Mouse (Mus musculus) gastrocnemius, postnatal 36 days (tissue): Measurements from ENCODE around the gene 1700061G19Rik. TPM values are rescaled to one million over a fixed set of nuclear protein-coding genes. Genes with fewer than 3 reads are reported as not detected.
"Not testable (repeated sequence)": the region's sequence is repeated elsewhere in the genome, so short reads cannot be mapped to it uniquely, and the experiment has no call there.

Experiments
- DNase-seq, 2 experiments: peaks; one replicate each; pipeline ENCODE4 v3.0.0; 2022
- intact Hi-C: fragments of 180-260 bp; cut with DNase I; formaldehyde crosslinking; loops from one replicate; pipeline ENCODE4 v1.15.1; 2025
- total RNA-seq, 2 experiments: library from RNA; stranded (reverse); gene quantifications; 2 replicates each; pipeline ENCODE4 v1.2.3; 2021

1700061G19Rik gene
- total RNA-seq, 2 experiments from 2014 or later, result not detected

DNA sequence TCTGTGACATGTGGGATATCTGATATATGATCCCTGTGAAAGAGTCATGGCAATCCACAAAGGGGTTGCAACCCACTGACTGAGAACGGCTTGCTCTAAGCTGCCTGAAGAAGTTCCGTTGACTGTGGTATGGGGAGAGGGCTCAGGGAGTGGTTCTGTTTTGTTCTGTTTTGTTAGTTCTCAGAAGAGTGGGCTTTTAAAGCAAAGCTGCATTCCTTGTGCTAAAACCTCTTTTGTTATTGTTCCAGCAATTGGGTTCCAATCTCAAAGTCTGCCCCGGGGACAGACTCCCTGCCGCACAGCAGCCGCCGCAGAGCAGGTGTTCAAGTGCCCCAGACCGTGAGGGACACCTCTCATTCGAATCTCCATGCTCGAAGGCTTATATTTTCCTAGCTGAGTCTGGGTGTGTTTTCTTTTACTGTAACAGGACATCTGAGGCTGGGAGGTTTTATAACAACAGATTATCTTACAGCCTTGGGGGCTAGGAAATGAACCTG, 5.7 kb upstream of the 1700061G19Rik start:
- no peak for DNase-seq
- intact Hi-C loops, result no loop called here

DNA sequence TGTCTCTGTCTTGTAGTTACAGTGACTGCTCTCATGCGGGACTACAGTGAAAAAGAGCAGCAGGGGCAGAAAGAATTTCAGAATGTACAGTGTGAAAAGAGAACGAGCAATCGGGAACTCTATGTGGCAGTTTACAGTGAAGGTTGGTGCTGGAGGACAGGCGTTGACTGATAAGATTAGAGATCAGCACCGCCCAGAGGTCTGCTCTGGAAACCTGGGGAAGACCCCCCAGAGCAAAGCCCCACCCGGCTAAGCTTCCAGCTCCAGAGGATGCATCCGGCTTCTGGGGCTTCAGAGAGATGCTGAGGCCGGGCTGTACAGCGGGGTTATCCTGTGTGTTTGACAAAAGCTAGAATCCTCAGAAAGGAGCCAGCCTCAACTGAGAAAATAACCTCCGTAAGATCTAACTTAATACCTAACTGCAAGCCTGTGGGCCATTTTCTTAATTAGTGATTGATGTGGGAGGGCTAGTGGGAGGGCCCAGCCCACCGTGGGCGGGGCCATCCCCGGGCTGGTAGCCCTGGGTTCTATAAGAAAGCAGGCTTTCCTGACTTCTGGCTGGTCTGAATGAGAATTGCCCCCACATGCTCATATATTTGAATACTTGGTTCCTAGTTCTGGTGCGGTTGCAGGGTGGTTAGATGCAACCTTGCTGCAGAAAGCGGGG, 4.9 kb upstream of the 1700061G19Rik start:
- intact Hi-C loops, result no loop called here
- DNase-seq, result no peak

DNA sequence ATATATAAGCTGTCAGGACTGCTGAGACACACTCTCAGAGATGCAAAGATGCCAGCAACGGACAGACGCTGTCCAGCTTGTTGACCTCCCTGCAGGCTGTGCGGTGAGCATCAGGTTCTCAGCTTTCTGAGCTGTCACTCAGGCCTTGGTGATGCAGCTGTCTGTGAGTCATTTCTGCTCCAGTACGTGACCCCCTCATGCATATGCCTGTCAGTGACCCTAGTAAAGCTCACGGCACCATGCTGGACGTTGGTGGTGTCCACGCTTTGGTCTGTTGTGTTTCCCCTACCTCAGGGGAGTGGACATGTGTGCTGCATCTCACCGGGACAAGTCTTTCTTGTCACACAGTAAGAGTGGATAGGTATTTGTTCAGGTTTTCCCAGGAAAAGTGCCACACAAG, 3.5 kb upstream of the 1700061G19Rik start:
- no peak for DNase-seq
- intact Hi-C loops, result no loop called here

DNA sequence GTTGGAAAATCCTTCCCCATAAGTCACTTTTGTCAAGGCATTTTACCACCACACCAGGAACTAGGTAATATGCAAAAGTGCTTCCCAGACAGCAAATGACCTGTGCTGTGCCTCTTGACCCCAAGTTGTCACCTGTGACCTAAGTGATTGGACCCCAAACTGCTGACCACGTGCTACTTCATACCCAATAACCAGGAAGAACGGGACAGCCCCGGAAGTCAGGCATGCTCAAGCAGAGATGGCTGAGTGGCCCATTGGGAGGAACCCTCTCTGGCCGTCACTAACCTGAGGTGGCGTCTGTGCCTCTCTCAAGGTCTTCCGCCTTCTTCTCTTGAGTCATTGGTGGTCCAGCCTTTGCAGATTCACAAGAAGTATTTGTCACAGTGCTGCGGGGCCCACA, 2.8 kb upstream of the 1700061G19Rik start:
- intact Hi-C loops, result no loop called here

DNA sequence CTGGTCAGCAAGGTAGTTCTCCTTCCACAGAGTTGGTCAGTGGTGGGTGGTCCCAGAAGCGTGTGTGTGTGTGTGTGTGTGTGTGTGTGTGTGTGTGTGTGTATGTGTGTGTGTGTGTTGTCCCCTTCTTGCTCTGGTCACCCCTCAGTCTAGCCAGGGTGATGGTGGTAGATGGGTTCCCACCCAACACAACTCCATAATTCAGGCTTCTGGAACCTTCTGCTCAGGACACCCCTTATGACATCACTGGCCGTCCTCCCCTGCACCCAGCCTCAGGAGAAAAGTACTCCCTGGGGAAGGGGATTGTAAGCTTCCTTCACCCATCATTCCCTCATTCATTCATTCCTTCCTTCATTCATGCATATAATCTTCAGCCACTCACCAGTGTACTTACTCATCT, 1.0 kb upstream of the 1700061G19Rik start, which contains the start of gene Acsbg2:
Acsbg2 (minus strand) TSS at position 211 of the 400 bp plus-strand sequence.
- DNase-seq, result no peak
- intact Hi-C loops, result no loop called here

More for the DNA sequence above, 2.8 kb upstream of the 1700061G19Rik start:
- DNase-seq, result no peak

DNA sequence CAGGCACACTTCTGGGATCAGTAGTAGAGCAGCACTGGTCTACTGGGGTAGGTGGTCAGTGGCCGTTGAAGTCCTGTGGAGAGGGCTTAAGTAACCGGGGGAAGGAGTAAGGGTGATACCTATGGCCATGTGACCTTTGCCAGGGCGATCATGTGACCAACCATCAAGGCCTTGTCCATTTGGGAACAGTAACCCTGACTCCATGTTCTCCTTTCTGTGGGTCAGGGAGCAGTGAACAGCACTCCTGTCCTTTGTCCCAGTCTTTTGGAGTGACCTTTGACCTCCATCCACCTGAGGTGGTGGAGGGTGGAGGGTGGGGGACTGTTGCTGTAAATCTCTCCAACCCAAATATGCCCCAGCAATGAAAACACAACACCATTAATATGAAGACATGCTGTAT, 1.2 kb downstream of the 1700061G19Rik start:
- intact Hi-C loops, result no loop called here
- DNase-seq, result no peak

DNA sequence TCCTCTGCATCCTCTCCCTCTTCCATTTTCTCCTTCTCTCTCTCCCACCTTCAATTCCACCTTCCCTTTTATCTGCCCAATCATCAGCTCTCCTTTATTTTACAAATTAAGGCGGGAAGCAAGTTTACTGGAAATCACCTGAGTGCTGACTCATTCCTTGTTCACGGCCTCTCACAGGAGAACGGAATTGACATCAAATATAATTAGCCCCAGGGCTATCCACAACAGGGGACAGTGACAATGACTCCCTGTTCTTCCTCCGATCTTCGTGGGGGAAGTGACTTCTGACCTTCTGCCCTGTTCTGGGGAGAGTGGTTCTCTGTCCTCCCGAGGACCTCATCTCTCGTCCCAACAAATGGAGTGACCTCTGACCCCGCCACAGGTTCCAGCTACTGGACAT, 1.7 kb downstream of the 1700061G19Rik start:
- DNase-seq, result no peak

DNA sequence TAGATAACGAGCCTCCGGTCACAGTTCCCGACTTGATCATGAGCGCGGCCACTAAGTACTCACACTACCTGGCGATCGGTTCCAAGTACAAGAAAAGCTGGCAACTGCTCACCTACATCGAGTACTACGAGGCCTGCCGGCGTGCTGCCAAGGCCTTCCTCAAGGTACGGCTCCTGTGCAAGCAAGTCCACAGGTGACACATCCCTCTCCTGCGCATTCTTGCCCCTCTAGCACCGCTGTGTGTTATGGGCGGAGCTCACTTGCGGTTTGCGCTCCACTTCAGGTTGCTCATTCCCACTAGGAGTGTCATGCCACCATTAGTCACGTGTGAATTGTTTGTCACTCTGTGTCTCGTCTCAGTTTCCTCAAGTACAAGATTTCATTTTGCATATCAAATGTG, 2.1 kb downstream of the 1700061G19Rik start:
- no peak for DNase-seq
- intact Hi-C loops, result no loop called here

More for the DNA sequence above, 1.7 kb downstream of the 1700061G19Rik start:
- intact Hi-C loops, result no loop called here

DNA sequence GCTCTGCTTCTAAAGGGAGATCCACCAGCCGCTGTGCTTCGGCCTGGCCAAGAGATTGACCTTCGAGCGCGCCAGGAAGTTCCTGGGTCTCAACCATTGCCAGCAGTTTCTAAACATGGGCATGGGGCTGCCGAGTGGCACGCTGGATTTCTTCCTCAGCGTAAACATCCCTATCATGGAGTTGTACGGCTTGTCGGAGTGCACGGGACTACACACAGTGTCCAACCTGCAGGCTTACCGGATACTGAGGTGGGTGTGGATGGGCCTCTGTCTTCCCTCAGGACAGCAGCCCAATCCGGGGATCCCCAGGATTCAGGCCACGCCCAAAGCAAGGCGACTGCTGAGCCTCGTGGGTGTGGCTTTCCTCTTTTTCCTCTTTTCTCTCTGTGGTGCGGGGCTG, 8.3 kb downstream of the 1700061G19Rik start:
- intact Hi-C loops, result no loop called here
- DNase-seq, result no peak

DNA sequence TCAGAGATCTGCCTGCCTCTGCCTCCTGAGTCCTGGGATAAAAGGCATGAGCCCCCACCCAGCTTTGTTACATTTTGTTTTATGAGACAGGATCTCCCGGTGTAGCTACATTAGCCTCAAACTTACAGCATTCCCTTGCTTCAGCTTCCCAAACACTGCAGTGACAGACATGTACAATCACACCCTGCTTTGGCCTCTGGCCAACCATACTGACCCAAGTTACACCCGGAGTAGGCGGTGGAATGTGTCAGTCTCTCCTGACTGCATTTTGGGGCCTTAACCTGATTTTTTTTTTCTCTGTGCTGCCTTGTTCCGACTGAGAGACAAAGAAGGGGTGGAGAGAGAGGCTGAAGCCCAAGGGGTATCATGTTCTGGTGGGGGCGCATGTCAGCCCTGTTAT, 9.1 kb downstream of the 1700061G19Rik start:
- intact Hi-C loops, result no loop called here
- DNase-seq, result no peak

DNA sequence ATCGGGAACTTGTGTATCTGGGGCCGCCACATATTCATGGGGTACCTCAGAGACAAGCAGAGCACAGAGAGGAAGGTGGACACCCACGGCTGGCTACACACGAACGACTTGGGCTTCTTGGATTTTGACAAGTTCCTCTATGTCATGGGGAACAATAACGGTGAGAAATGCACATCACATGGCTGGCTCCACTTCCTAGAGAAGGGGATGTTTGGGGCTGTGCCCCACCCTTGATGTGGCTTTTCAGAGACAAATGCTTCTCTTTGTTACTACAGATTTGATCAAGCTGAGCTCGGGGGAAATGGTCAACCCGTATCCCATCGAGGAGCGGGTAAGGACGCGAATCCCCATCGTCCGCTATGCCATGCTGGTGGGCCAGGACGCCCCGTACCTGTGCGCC, 9.5 kb downstream of the 1700061G19Rik start:
- intact Hi-C loops, result no loop called here
- no peak for DNase-seq

DNA sequence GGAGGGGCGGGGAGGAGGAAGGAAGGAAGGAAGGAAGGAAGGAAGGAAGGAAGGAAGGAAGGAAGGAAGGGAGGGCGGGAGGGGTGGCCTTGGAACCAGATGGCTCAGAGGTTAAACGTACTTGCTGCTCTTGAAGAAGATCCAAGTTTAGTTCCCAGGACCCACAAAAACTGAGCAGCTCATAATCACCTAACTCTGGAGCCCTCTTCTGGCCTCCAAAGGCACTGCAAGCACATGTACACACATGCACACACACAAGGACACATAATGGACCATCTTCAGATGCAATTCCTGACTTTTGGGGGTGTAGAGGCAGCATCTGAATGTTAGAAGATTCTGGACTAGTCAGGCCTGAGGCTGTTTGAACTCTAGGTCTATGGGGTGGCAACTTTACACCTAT, 12.8 kb downstream of the 1700061G19Rik start:
- intact Hi-C loops, result no loop called here
- DNase-seq, result no peak

DNA sequence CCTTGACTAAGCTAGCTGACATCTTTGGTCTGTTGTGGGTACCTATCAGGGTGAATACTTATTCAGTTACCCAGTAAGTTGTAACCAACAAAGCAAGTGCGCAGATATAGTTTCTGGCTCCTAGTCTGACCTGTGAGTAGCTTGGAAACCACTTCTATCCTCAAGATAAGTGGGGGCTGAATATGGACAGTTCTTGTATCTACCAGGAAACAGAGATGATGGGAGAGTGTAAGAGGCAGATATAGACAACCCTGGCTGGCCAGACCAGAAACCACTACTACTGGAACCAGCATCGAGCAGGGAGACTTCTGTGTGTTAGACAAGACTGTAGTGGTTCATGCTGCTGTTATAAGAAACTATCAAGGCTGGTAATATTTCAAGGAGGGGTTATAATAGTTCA, 14.7 kb downstream of the 1700061G19Rik start:
- intact Hi-C loops, result no loop called here
- DNase-seq, result no peak

DNA sequence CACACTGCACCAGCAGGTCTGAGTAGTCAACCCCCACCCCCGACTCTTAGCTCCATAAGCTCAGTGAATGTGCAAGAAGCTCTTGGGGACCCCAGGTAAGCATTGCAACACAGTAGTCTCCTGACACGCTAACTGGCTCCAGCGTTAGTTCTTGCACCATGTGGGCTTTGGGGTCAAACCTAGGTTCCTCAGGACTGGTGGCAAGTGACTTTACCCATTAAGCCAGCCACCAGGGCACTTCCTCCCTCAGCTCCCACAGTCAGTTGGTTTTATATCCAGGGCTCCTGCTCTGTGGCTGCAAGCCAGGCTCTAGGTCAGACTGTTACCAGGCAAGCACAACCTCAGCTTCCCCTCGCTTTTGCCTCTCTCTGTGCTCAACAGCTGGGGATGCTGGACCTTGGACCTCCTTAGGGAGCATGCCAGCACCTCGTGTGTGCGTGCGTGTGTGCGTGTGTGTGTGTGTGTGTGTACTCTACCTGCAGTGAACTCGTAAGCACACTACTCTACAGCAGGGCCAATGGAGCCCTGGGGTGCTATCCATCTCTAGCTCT, 20.2 kb downstream of the 1700061G19Rik start:
- no peak for DNase-seq
- intact Hi-C loops, result no loop called here

DNA sequence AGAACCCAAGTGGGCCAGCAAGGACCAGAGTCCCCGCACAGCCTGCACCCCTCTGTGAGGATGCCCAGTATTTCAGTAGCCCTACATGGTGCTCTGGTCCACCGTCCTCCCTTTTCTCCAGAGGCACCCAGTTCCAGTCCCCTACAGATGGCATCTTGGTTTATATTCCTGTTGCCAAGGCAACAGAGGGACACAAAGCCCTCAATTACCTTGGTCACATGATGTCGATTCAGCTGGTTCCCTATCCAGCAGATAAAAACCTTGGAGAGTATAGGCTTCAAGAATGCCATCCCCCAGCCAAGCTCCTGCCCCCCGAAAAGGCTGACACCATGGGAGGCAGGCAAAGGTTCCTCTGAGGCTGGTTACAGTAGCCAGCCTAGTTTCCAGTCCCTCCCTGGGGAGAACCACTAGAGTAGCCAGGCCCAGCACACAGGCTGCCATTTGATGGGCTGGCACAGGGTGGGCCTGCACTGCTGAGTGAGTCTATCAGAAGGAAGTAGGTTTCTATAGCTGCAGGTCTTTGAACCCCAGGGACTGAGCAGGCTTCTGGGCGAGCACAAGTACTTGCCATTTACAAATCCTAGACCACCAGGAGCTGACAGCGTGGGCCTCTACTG, 21.3 kb downstream of the 1700061G19Rik start:
- intact Hi-C loops, result loop anchor here (2.0 kb wide), 1 partner anchor 54 kb away; no protein-coding TSS in a partner anchor

DNA sequence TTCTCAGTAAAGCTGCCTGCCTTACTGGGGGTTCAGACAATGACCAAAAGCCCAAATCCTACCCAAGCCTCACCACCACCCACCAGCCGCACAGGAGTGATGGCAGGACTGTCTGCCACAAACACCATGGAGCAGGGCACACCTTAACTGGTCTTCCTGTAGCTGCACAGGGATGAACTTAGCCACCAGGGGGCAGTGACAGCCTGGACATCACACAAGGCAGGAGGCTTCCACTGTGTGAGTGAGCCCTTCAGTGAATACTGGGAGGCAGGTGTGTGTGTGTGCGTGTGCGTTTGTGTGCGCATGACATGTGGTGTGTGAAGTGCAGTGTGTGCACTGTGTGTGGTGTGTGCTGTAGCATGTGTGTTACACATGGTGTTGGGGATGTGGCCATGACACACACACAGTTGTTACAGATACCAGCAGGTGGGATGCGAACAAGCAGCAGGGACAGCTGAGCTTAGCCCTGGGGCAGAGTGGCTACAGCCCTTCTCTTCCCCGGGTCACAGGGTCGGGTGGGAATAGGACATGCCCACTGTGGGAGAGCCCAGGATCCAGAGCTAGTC, 22.4 kb downstream of the 1700061G19Rik start:
- intact Hi-C loops, result loop anchor here (2.0 kb wide), 1 partner anchor 53 kb away; no protein-coding TSS in a partner anchor

More for the DNA sequence above, 21.3 kb downstream of the 1700061G19Rik start:
- DNase-seq, result no peak

DNA sequence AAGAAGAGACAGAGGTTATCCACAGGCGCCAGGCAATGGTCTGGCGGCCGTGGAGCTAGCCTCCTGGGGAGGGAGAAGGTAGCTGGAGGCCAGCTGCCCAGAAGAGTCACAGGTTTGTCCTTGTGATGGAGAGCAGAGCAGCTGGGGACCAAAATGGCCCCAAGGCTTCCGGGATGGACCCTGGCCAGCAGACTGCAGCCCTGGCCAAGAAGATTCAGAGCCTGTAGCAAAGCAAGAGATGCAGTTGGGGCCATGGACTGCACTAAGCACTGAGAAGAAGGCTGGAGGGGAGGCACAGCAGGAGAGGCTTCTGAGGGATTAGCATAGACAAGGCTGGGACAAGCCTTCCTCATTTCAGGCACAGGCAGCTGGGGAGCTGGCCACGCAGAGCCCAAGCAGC, 27.4 kb downstream of the 1700061G19Rik start:
- intact Hi-C loops, result loop anchor here (5.0 kb wide), 1 partner anchor 35 kb away; the partner anchor contains the start of gene Mllt1
- DNase-seq, result no peak

More for the DNA sequence above, 22.4 kb downstream of the 1700061G19Rik start:
- DNase-seq, result peak; percentile 68 to 78

DNA sequence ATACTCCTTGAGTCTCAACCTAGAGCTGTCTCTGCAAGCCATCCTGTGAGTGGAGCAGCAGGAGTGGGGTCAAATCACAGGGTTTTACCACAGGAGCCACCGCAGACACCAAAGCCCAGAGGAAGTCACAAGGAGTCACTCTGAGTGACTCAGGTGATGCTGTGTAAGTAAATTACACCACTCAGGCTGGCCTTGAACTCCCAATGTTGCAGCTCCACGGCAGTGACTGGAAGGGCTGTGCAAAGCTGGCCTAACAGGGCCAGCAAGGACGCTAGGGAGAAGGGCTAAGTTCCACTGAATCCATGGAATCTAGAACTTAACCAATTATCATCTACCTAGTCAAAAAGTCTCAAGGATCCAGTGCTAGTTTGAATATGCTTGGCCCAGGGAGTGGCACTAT, 30.9 kb downstream of the 1700061G19Rik start:
- intact Hi-C loops, result no loop called here
- no peak for DNase-seq

DNA sequence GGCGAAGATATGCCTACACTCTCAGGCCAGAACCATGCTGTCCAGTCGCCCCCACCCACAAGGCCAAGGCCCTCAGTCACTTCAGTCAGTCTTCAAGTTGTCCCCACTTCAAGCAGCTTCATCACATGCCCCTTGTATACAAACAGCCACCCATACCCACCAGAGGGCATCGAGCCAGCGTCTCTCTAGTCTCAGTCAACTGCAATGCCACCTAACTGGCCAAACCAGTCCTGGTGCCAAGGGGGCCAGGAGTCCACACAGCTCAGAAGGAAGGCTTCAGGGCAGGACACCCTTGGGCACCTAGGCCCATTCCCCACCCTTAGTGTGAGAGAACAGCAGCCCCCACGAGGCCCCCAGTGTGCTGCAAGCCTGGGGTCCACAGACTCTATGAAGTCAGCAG, 31.8 kb downstream of the 1700061G19Rik start:
- DNase-seq, result no peak
- intact Hi-C loops, result no loop called here

DNA sequence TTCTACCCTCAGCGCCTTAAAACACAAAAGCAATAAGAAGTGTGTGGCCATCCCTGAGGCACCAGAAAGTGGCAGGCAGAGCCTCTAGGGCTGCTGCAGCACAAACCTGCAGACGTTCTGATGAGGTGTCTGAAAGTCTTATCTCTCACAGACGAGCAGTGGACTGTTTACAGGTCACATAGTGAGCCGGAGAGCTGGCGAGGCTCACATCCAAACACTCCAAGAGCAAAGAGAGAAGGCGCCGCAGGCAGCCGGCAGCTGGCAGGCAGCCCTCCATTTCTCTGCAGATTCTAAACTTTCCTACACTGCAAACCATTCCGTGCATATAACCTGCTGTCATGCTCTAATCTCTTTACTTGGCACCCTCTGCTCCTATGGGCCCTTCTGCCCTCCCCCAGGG, 32.6 kb downstream of the 1700061G19Rik start:
- no peak for DNase-seq
- intact Hi-C loops, result no loop called here

DNA sequence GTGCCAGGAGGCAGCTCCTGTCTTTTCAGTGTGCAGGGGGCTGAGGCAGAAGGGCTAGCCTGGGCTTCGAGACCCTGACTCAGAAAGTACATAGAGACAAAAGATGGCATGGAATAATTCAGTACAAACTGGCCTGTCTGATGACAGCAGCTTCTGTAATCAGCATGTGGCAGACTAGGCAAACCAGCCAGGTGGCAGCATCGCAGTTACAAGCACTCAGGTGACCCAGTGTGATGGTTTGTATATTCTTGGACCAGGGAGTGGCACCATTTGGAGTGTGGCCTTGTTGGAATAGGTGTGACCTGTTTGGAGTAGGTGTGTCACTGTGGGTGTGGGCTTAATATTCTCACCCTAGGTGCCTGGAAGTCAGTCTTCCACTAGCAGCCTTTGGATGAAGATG, 34.5 kb downstream of the 1700061G19Rik start:
- DNase-seq, intact Hi-C loops: not testable (repeated sequence)
